Mouse (Mus musculus) neural tube, embryonic 14.5 days (tissue): ENCODE data around the gene Gm20388. TPM values are rescaled to one million over a fixed set of nuclear protein-coding genes. Genes with fewer than 3 reads are reported as not detected.
A peak's percentile ranks its signal among the peaks of the same experiment; 100 is the strongest.

ENCODE experiments used
- ATAC-seq: fragments of 200-750 bp; cut with Nextera tagmentation; 2 replicates; pipeline ENCODE4 v1.8.0; 2017; ENCODE audit warnings: low read depth, mild to moderate bottlenecking, moderate TSS enrichment, moderate library complexity
- H3K27ac ChIP-seq: fragments of 300-500 bp; sonication (generic); 2 replicates; pipeline ENCODE4 v1.5.1; 2014; ENCODE audit warnings: low read depth, mild to moderate bottlenecking, control low read depth, low read length, moderate library complexity, mixed read lengths
- H3K27me3 ChIP-seq: fragments of 300-500 bp; sonication (generic); 2 replicates; pipeline ENCODE4 v1.6.1; 2014; ENCODE audit warnings: low read length; ENCODE audit not compliant: control insufficient read depth, insufficient read depth
- H3K36me3 ChIP-seq: fragments of 300-500 bp; sonication (generic); 2 replicates; pipeline ENCODE4 v1.6.1; 2014; ENCODE audit warnings: low read length, mixed read lengths; ENCODE audit not compliant: control insufficient read depth, insufficient read depth
- H3K4me1 ChIP-seq: fragments of 300-500 bp; sonication (generic); 2 replicates; pipeline ENCODE4 v1.6.1; 2014; ENCODE audit warnings: low read length; ENCODE audit not compliant: control insufficient read depth, insufficient read depth
- H3K4me2 ChIP-seq: fragments of 300-500 bp; sonication (generic); 2 replicates; pipeline ENCODE4 v1.6.1; 2014; ENCODE audit warnings: mild to moderate bottlenecking, low read depth, low read length, control low read depth
- H3K4me3 ChIP-seq: fragments of 300-500 bp; sonication (generic); 2 replicates; pipeline ENCODE4 v1.5.1; 2014; ENCODE audit warnings: low read depth, low read length, control low read depth, mixed read lengths
- H3K9ac ChIP-seq: fragments of 300-500 bp; sonication (generic); replicated peaks from 2 replicates; pipeline ENCODE4 v1.6.1; 2014; ENCODE audit warnings: low read depth, mild to moderate bottlenecking, control low read depth, low read length, mixed read lengths
- H3K9me3 ChIP-seq: fragments of 300-500 bp; sonication (generic); 2 replicates; pipeline ENCODE4 v1.6.1; 2016; ENCODE audit warnings: low read length; ENCODE audit not compliant: control insufficient read depth
- WGBS: fragments of 180-500 bp; shearing (Covaris S2); extraction: QIAGEN DNeasy Blood & Tissue Kit; methylation state at CpG from one replicate; pipeline ENCODE4 v1.1.7; 2014; 5-methylcytosine and 5-hydroxymethylcytosine counted together
- polyA plus RNA-seq: library from polyadenylated mRNA; unstranded; fragments of >200 nt; fragmentation: Nextera tagmentation; extraction: Ambion mirVana; gene quantifications from 2 replicates; pipeline ENCODE4 v1.2.1, GENCODE M21; 2014

The Gm20388 gene
- polyA plus RNA-seq, 1 experiment from 2014 or later, result 10.3 TPM

DNA sequence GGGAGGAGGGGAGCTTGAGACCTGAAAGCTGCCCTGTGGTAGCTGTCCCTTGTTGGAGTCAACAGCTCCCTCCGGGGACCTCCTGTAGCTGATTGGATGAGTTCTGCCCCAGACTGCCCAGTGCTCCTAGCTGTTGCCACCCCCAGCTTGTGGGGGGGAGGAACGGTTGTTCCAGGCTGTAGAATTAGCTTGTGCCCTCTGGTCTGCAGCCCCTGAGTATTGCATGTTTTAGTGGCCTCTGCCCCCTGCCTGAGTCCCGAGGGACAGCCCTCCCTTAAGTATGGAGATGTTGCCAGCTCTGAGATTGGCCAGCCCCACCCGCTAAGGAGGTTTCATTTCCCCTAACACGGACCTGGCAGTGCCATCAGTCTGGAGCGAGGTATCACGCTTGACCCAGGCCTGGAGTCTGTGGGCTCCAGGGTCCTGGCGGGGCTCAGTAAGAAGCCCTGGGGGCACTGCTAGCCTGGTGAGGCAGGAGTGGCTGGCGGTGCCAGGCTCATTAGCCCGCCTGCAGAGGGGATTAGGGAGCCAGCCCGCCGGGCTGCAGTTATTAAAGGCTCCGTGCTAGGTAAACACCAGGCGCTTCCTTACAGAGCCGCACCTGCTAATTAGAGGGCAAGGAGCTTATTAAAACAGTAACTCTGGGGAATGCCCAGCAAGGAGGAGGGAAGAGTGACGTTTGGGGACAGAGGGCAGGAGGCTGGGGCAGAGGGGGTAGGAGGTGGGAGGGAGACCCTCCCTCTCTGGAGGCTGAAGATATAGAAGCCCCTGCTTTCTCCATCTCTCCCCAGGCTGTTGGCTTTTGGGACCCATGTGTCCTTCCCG, 424.8 kb downstream of the Gm20388 start:
- peaks cover 26% of the 10 kb centered on the region for H3K4me1 ChIP-seq
- peak overlapping the region; percentile 84 for H3K27ac ChIP-seq
- H3K36me3 ChIP-seq, result no peaks in the 10 kb centered on the region
- no peaks in the 10 kb centered on the region for H3K27me3 ChIP-seq
- no peak overlapping the region for H3K4me3 ChIP-seq
- 3% methylated on average over 17 of the region's 17 CpGs for WGBS
- H3K4me2 ChIP-seq, result peak overlapping the region; percentile 7; the same call in 1 of the 2 replicates
- no peaks in the 10 kb centered on the region for H3K9me3 ChIP-seq
- peak; percentile 45; the same call in 1 of the 2 replicates for ATAC-seq
- H3K9ac ChIP-seq, result peak overlapping the region; percentile 25; the same call in 1 of the 2 replicates

DNA sequence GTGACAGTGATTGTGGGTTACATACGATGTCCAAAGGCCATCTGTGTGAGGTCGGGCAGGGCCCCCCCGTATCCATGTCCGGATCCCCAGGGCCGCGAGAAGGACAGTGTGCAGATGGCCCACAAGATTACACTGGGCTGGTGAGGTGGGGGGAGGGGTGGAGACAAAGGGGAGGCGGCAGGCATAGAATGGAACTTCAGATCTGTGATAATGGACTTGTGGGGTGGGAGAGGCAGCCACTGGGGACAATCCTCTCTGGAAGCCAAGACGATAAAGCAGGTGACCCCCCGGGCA, 425.4 kb downstream of the Gm20388 start:
- 5% methylated on average over 9 of the region's 9 CpGs for WGBS
- Histone ChIP-seq H3K4me3 (no peak overlapping the region), H3K9ac (peak overlapping the region; percentile 25; the same call in 1 of the 2 replicates), H3K4me2 (0 out of 2 replicates have a peak overlapping the region, but pooled peaks have one; percentile 7), H3K9me3 (no peaks in the 10 kb centered on the region), H3K27me3 (no peaks in the 10 kb centered on the region), H3K36me3 (no peaks in the 10 kb centered on the region), H3K27ac (peak overlapping the region; percentile 84), H3K4me1 (peaks cover 29% of the 10 kb centered on the region)
- ATAC-seq, result peak; percentile 33; the same call in 1 of the 2 replicates

DNA sequence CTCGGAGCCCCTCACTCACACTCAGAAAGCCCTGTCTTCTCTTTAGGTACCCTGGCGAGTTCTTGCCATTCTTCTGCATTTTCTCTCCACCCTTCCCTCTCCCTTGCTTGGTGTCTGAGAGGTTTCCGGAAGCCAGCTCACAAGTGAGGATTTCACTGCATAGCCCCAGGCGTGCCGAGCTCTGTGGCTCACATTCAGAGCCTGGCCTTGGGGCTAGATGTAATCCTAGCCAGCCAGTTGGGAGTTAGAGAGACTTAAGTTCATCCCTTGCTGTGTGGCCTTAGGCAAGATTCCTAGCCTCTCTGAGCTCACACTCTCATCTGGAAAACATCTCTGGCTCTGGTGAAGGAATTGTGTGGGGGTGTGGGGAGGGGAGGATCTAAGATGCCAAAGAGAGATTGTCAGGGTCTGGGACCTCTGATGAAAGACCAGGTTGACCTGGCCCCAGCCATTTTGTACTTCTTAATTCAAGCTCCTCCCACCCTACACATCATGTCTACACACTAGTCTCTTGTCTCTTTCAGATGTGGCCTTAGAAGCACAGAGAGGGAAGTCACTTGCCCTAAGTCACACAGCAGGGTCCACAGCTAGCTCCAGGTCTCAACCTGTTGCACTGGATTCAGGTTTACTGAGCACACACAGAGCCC, 426.4 kb downstream of the Gm20388 start:
- Histone ChIP-seq H3K4me3 (no peak overlapping the region), H3K36me3 (no peaks in the 10 kb centered on the region), H3K9ac (no peak overlapping the region), H3K27me3 (no peaks in the 10 kb centered on the region), H3K9me3 (no peaks in the 10 kb centered on the region), H3K4me2 (no peak overlapping the region), H3K27ac (no peak overlapping the region), H3K4me1 (peaks cover 32% of the 10 kb centered on the region)
- ATAC-seq, result no peak
- 44% methylated on average over 5 of the region's 5 CpGs for WGBS

DNA sequence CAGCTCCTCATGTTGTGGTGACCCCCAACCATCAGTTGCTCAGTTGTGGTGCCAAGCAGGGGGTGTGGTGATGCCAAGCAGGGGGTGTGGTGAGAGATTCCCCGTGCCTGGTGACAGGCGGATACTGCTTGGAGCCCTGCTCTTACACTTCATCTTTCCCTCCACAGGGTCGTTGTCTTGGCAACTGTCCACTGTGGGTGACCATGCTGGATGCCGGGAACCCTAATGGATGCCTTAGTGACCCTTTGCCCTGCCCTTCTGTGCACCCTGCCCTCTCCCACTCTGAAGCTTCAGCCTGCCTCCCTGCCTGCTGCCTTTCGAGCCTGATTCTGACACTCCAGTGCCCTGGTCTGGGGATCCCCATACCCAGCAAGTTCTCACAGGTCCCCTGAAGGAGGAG, 427.0 kb downstream of the Gm20388 start:
- H3K9me3 ChIP-seq, result no peaks in the 10 kb centered on the region
- H3K36me3 ChIP-seq, result no peaks in the 10 kb centered on the region
- H3K4me2 ChIP-seq, result no peak overlapping the region
- H3K27me3 ChIP-seq, result no peaks in the 10 kb centered on the region
- peaks cover 32% of the 10 kb centered on the region for H3K4me1 ChIP-seq
- ATAC-seq, result no peak
- H3K4me3 ChIP-seq, result no peak overlapping the region
- WGBS, result 27% methylated on average over 5 of the region's 5 CpGs
- no peak overlapping the region for H3K9ac ChIP-seq
- no peak overlapping the region for H3K27ac ChIP-seq

DNA sequence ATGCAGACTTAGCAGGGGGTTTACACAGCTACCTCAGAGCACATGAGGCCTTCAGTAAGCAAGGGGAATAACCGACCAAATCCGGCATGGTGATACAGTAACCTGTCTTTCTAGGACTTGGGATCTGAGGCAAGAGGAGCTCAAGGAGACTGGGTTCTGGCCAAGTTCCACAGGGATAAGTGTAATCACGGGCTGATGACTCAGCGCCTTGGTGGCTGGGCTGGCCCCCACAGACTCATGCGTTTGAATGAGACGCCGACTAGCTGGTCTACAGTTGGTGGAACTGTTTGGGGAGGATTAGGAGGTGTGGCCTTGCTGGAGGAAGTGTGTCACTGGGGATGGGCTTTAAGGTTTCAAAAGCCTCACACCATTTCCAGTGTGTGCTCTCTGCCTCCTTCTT, 428.0 kb downstream of the Gm20388 start:
- whole genome bisulfite sequencing, result 96% methylated on average over 7 of the region's 7 CpGs
- Histone ChIP-seq H3K9me3 (no peaks in the 10 kb centered on the region), H3K4me3 (no peak overlapping the region), H3K4me2 (no peak overlapping the region), H3K27ac (no peak overlapping the region), H3K27me3 (no peaks in the 10 kb centered on the region), H3K36me3 (no peaks in the 10 kb centered on the region), H3K9ac (no peak overlapping the region), H3K4me1 (peaks cover 38% of the 10 kb centered on the region)
- ATAC-seq, result no peak

DNA sequence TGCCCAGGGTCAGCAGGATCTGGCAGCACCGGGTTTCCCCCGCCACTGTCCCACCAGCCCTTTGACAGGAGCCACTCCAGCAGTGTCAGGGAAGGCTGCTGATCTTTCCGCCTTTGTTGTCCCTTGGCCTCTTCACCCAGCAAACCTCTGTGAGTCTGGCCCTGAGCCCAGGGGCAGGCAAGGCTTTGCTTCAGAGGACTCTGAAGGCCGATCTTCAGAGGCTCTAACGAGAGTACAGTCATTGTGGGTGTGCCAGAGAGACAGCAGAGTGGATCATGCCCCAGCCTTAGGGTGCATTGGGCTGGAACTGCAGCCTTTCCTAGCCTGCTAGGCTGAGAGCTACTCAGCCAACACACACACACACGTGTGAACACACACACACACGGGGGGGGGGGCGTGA, 429.1 kb downstream of the Gm20388 start:
- H3K4me2 ChIP-seq, result no peak overlapping the region
- H3K9me3 ChIP-seq, result no peaks in the 10 kb centered on the region
- peaks cover 44% of the 10 kb centered on the region for H3K4me1 ChIP-seq
- H3K36me3 ChIP-seq, result no peaks in the 10 kb centered on the region
- 0 out of 2 replicates have a peak overlapping the region, but pooled peaks have one; percentile 16 for H3K27ac ChIP-seq
- H3K4me3 ChIP-seq, result no peak overlapping the region
- 47% methylated on average over 7 of the region's 8 CpGs for WGBS
- no peaks in the 10 kb centered on the region for H3K27me3 ChIP-seq
- ATAC-seq, result no peak
- no peak overlapping the region for H3K9ac ChIP-seq

DNA sequence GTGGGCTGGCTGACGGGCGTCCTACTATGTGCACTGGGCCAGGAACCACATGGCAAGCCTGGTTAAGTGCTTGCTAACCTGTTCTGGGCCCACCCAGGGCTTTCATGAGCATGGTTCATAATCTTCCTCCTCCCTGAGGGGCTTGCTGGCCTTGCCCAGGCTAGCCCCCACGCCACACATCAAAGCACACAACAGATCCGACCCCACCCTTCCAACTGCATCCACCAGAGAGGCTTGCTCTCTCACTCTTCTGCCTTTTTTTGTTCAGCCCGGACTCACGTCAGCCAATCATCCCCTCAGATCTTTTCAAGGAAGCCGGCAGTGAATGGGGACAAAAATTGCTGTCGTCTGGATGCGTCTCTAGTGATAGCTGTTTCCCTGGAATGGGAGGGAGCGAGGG, 430.5 kb downstream of the Gm20388 start:
- no peaks in the 10 kb centered on the region for H3K9me3 ChIP-seq
- no peak overlapping the region for H3K9ac ChIP-seq
- H3K36me3 ChIP-seq, result no peaks in the 10 kb centered on the region
- no peaks in the 10 kb centered on the region for H3K27me3 ChIP-seq
- ATAC-seq, result no peak
- no peak overlapping the region for H3K27ac ChIP-seq
- H3K4me2 ChIP-seq, result no peak overlapping the region
- H3K4me3 ChIP-seq, result no peak overlapping the region
- H3K4me1 ChIP-seq, result peaks cover 40% of the 10 kb centered on the region
- 48% methylated on average over 10 of the region's 10 CpGs for WGBS

DNA sequence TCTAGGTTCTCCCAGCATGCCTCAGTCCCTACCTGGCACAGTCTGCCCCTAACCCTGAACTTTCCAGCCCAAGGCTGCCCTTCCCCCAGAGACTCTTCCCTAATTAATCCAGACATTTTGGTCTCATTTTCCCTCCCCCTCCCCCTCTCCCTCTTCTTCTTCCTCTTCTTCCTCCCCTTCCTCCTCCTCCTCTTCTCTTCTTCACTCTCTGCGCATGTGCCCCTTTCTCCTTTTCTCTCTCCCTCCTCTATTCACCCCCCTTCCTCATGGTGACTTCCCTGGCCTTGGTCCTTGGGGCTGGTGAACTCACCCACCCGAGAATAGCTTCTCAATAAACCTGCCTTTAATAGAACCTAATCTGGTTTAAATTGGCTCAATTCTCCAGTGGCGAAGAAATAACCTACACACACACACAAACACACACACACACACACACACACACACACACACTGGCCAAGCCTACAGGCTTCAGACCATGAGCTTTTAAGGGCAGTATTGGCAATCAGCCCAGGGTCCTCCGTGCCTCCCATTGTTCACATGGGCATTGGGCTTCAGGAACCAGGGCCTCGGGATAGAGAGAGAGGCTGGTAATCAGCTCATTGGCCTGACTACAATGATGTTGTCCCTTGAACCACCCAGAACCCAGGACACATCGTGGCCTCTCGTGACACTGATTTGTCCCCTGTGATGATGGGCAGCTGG, 432.4 kb downstream of the Gm20388 start:
- H3K27ac ChIP-seq, result peak overlapping the region; percentile 45
- H3K4me1 ChIP-seq, result peaks cover 53% of the 10 kb centered on the region
- H3K4me3 ChIP-seq, result no peak overlapping the region
- no peak for ATAC-seq
- no peak overlapping the region for H3K4me2 ChIP-seq
- WGBS, result 35% methylated on average over 7 of the region's 7 CpGs
- H3K9ac ChIP-seq, result no peak overlapping the region
- H3K9me3 ChIP-seq, result no peaks in the 10 kb centered on the region
- no peaks in the 10 kb centered on the region for H3K27me3 ChIP-seq
- no peaks in the 10 kb centered on the region for H3K36me3 ChIP-seq

DNA sequence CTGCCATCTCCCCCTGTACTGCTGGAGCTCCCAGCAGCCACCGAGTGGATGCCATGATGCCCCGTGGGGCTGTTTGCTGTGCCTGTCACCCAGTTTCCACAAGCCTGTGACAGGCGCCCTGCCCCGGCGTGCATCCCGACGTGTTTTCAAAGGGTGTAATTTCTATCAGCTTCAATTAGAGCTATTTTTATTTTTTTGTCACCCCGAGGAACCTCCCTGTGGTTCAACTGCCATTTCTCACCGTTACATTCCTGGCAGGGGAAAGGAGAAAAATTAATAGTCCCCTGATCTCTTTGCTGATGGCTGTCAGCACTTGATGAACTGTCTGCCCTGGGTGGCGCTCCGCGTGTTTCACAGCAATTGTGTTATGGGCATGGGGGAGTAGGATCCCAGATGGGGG, 432.9 kb downstream of the Gm20388 start:
- Histone ChIP-seq H3K27me3 (no peaks in the 10 kb centered on the region), H3K36me3 (no peaks in the 10 kb centered on the region), H3K4me1 (peaks cover 58% of the 10 kb centered on the region), H3K27ac (peak overlapping the region; percentile 45), H3K4me2 (no peak overlapping the region), H3K9me3 (no peaks in the 10 kb centered on the region), H3K9ac (no peak overlapping the region), H3K4me3 (no peak overlapping the region)
- WGBS, result 31% methylated on average over 12 of the region's 12 CpGs
- ATAC-seq, result no peak
